Mouse (Mus musculus) CH12.LX (cell line): Measurements from ENCODE around the gene Cdc42. TPM values are rescaled to one million over a fixed set of nuclear protein-coding genes. Genes with fewer than 3 reads are reported as not detected.

Experiments used
- DNase-seq: peaks from one replicate; pipeline ENCODE4 v3.0.0-alpha.2; 2013; ENCODE audit errors: extremely low read depth
- H3K27ac ChIP-seq: 2 replicates; pipeline ENCODE4 v1.5.1; 2012; ENCODE audit warnings: low read depth, mild to moderate bottlenecking, control low read depth, moderate library complexity; ENCODE audit not compliant: insufficient read depth
- H3K27me3 ChIP-seq: replicated peaks from 2 replicates; pipeline ENCODE3; 2012; ENCODE audit warnings: inconsistent platforms
- H3K36me3 ChIP-seq, 2 experiments: replicated peaks in 1 of 2; 2 replicates each; pipeline versions ENCODE3 to v1.6.1; 2012; ENCODE audit warnings: inconsistent platforms in 1 of 2, low read length in 1 of 2, mild to moderate bottlenecking in 1 of 2, mixed read lengths in 1 of 2, moderate library complexity in 1 of 2; ENCODE audit not compliant: control insufficient read depth in 1 of 2, insufficient read depth in 1 of 2
- H3K4me1 ChIP-seq, 2 experiments: 2 replicates each; pipeline ENCODE4 v1.6.1; 2012; ENCODE audit warnings: inconsistent platforms in 1 of 2, moderate library complexity in 1 of 2; ENCODE audit not compliant: insufficient read depth in 2 of 2, control insufficient read depth in 1 of 2
- H3K4me2 ChIP-seq: 2 replicates; pipeline ENCODE4 v1.6.1; 2012; ENCODE audit warnings: low read depth, mild to moderate bottlenecking, control low read depth; ENCODE audit not compliant: poor library complexity, insufficient read depth, severe bottlenecking
- H3K4me3 ChIP-seq, 3 experiments: fragments of 150-350 bp in 1 of 3; sonication (generic) in 1 of 3; replicated peaks in 1 of 3; 2 replicates each; pipeline versions ENCODE3 to v1.5.1; 2011 to 2012; ENCODE audit warnings: low read depth in 2 of 3, low read length in 2 of 3, mild to moderate bottlenecking in 2 of 3, moderate library complexity in 2 of 3, control low read depth in 1 of 3, improper control_type of control experiment in 1 of 3, inconsistent platforms in 1 of 3, mixed read lengths in 1 of 3; ENCODE audit not compliant: poor library complexity in 1 of 3
- H3K79me2 ChIP-seq: replicated peaks from 2 replicates; pipeline ENCODE4 v1.6.1; 2012; ENCODE audit warnings: mild to moderate bottlenecking, moderate library complexity; ENCODE audit not compliant: control insufficient read depth, poor library complexity, insufficient read depth, severe bottlenecking; ENCODE audit errors: extremely low read depth
- H3K9ac ChIP-seq: 2 replicates; pipeline ENCODE4 v1.6.1; 2012; ENCODE audit warnings: low read depth, mild to moderate bottlenecking, control low read depth, moderate library complexity; ENCODE audit not compliant: insufficient read depth
- H3K9me3 ChIP-seq: replicated peaks from 2 replicates; pipeline ENCODE3; 2012; ENCODE audit warnings: low read length, inconsistent platforms, mixed read lengths
- BHLHE40 ChIP-seq: IDR thresholded peaks from 2 replicates; pipeline ENCODE4 v1.6.1; 2011; ENCODE audit warnings: mild to moderate bottlenecking, low read depth, low read length, improper control_type of control experiment
- CHD1 ChIP-seq: IDR thresholded peaks from 2 replicates; pipeline ENCODE4 v1.6.1; 2012; ENCODE audit warnings: low read depth, low read length, improper control_type of control experiment, inconsistent platforms
- CHD2 ChIP-seq: IDR thresholded peaks from 2 replicates; pipeline ENCODE4 v1.6.1; 2011; ENCODE audit warnings: low read length, improper control_type of control experiment
- E2F4 ChIP-seq: IDR thresholded peaks from 2 replicates; pipeline ENCODE4 v1.6.1; 2011; ENCODE audit warnings: low read depth, low read length, improper control_type of control experiment; ENCODE audit not compliant: insufficient replicate concordance
- ELF1 ChIP-seq: IDR thresholded peaks from 2 replicates; pipeline ENCODE4 v1.6.1; 2014; ENCODE audit warnings: low read depth, mild to moderate bottlenecking, inconsistent platforms, low read length, improper control_type of control experiment
- ETS1 ChIP-seq: conservative IDR thresholded peaks from 2 replicates; pipeline ENCODE4 v1.6.1; 2012; ENCODE audit warnings: low read depth, mild to moderate bottlenecking, inconsistent platforms, low read length, improper control_type of control experiment, moderate library complexity
- GABPA ChIP-seq: IDR thresholded peaks from 2 replicates; pipeline ENCODE4 v1.6.1; 2012; ENCODE audit warnings: low read depth, low read length, improper control_type of control experiment, inconsistent platforms; ENCODE audit not compliant: insufficient replicate concordance
- IRF4 ChIP-seq: IDR thresholded peaks from 2 replicates; pipeline ENCODE4 v1.6.1; 2014; ENCODE audit warnings: low read depth, mild to moderate bottlenecking, inconsistent platforms, low read length, improper control_type of control experiment
- JUN ChIP-seq: IDR thresholded peaks from 2 replicates; pipeline ENCODE4 v1.6.1; 2011; ENCODE audit warnings: low read depth, mild to moderate bottlenecking, low read length, improper control_type of control experiment, moderate library complexity; ENCODE audit not compliant: insufficient read depth
- JUND ChIP-seq: conservative IDR thresholded peaks from 2 replicates; pipeline ENCODE4 v1.6.1; 2011; ENCODE audit warnings: low read depth, low read length, improper control_type of control experiment
- KAT2A ChIP-seq: IDR thresholded peaks from 2 replicates; pipeline ENCODE4 v1.6.1; 2012; ENCODE audit warnings: low read length, improper control_type of control experiment, inconsistent platforms; ENCODE audit not compliant: insufficient replicate concordance
- MAFK ChIP-seq: IDR thresholded peaks from 2 replicates; pipeline ENCODE4 v1.6.1; 2011; ENCODE audit warnings: low read length, improper control_type of control experiment; ENCODE audit not compliant: insufficient replicate concordance
- MAX ChIP-seq: IDR thresholded peaks from 2 replicates; pipeline ENCODE4 v1.6.1; 2011; ENCODE audit warnings: low read length, improper control_type of control experiment
- MAZ ChIP-seq: IDR thresholded peaks from 2 replicates; pipeline ENCODE4 v1.6.1; 2012; ENCODE audit warnings: low read depth, mild to moderate bottlenecking, inconsistent platforms, low read length, improper control_type of control experiment, moderate library complexity
- MEF2A ChIP-seq: IDR thresholded peaks from 2 replicates; pipeline ENCODE4 v1.6.1; 2014; ENCODE audit warnings: low read depth, mild to moderate bottlenecking, inconsistent platforms, low read length, improper control_type of control experiment, borderline replicate concordance
- MXI1 ChIP-seq: IDR thresholded peaks from 2 replicates; pipeline ENCODE4 v1.6.1; 2011; ENCODE audit warnings: mild to moderate bottlenecking, low read depth, low read length, improper control_type of control experiment
- MYC ChIP-seq: IDR thresholded peaks from 2 replicates; pipeline ENCODE4 v1.6.1; 2011; ENCODE audit warnings: low read depth, mild to moderate bottlenecking, improper control_type of control experiment, low read length
- NELFE ChIP-seq: IDR thresholded peaks from 2 replicates; pipeline ENCODE4 v1.6.1; 2011; ENCODE audit warnings: low read depth, low read length, improper control_type of control experiment
- NRF1 ChIP-seq: IDR thresholded peaks from 2 replicates; pipeline ENCODE4 v1.6.1; 2014; ENCODE audit warnings: low read depth, mild to moderate bottlenecking, inconsistent platforms, low read length, improper control_type of control experiment, moderate library complexity
- PAX5 ChIP-seq: IDR thresholded peaks from 2 replicates; pipeline ENCODE4 v1.6.1; 2012; ENCODE audit warnings: low read length, inconsistent platforms, mixed read lengths
- POLR2AphosphoS2 ChIP-seq: IDR thresholded peaks from 2 replicates; pipeline ENCODE4 v1.6.1; 2011; ENCODE audit warnings: low read depth, low read length, improper control_type of control experiment
- RCOR1 ChIP-seq: conservative IDR thresholded peaks from 2 replicates; pipeline ENCODE4 v1.6.1; 2012; ENCODE audit warnings: low read depth, mild to moderate bottlenecking, inconsistent platforms, low read length, improper control_type of control experiment
- TCF12 ChIP-seq: IDR thresholded peaks from 2 replicates; pipeline ENCODE4 v1.6.1; 2014; ENCODE audit warnings: low read depth, mild to moderate bottlenecking, inconsistent platforms, low read length, improper control_type of control experiment
- UBTF ChIP-seq: IDR thresholded peaks from 2 replicates; pipeline ENCODE4 v1.6.1; 2012; ENCODE audit warnings: low read depth, mild to moderate bottlenecking, inconsistent platforms, low read length, improper control_type of control experiment, moderate library complexity
- USF2 ChIP-seq: conservative IDR thresholded peaks from 2 replicates; pipeline ENCODE4 v1.6.1; 2011; ENCODE audit warnings: low read depth, low read length, improper control_type of control experiment
- ZC3H11A ChIP-seq: IDR thresholded peaks from 2 replicates; pipeline ENCODE4 v1.6.1; 2012; ENCODE audit warnings: low read depth, mild to moderate bottlenecking, inconsistent platforms, low read length, improper control_type of control experiment
- ZKSCAN1 ChIP-seq: IDR thresholded peaks from 2 replicates; pipeline ENCODE4 v1.6.1; 2012; ENCODE audit warnings: low read depth, inconsistent platforms, low read length, improper control_type of control experiment, borderline replicate concordance
- ZMIZ1 ChIP-seq: IDR thresholded peaks from 2 replicates; pipeline ENCODE4 v1.6.1; 2012; ENCODE audit warnings: low read depth, mild to moderate bottlenecking, inconsistent platforms, low read length, improper control_type of control experiment
- dilution Hi-C: fragments of 300-500 bp; cut with MboI; formaldehyde crosslinking; loops from 2 replicates; pipeline ENCODE4 v1.14.3; 2020; ENCODE audit warnings: low sequenced_read_pairs; ENCODE audit not compliant: extremely low pct_unique_long_range_greater_than_20kb, extremely low pct_ligation_motif_present
- in situ Hi-C: fragments of 300-500 bp; cut with MboI; formaldehyde crosslinking; loops from 3 replicates; pipeline ENCODE4 v1.14.3; 2019; ENCODE audit warnings: low sequenced_read_pairs, low pct_ligation_motif_present, low pct_unique_long_range_greater_than_20kb, mixed read lengths
- polyA plus RNA-seq: library from polyadenylated mRNA; unstranded; fragments of >175 nt; gene quantifications from 2 replicates; pipeline ENCODE4 v1.2.1, GENCODE M21; 2012; ENCODE audit warnings: low read depth; ENCODE audit not compliant: insufficient read length
- total RNA-seq, 2 experiments: library from RNA; depleted of rRNA; stranded (reverse); fragments of 300-350 nt in 1 of 2; fragments of >200 nt in 1 of 2; gene quantifications; 2 replicates each; pipeline ENCODE4 v1.2.3; 2012 to 2014

The Cdc42 gene
- total and polyA plus RNA-seq, 3 experiments: 209 to 594 (median 378) TPM

DNA sequence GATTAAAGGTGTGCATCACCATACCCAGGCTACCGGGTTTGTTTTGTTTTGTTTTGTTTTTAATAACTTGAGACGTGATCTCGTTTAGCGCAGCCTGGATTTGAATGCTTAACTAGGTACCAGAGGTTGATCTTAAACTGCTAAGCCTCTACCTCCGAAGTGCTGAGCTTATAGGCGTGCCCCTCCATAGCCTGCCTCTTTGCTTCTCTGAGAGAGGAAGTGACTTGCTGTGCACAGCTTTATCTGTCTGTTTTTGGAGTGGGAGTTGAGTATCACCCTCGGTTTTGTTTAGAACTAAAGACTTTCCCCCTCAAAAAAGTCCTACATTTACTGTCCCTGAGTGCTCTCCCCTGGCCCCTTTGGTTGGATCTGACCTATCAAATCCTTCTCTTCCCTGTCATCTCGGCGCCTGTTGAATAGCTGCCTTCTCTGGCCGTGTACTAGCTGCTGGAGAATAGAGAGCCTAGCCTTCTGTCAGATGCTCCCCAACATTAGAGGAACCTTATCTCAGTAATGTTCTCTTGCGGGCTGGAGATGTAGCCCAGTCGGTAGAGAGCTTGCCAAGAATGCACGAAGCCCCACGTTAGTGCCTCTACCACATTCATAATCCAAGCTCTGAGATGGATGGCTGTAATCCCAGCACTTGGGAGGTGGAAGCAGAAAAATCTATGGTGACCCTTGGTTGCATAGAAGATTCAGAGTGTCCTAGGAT is 927 bp upstream of the Cdc42 start:
- Histone ChIP-seq H3K27me3 (peaks cover 1% of the 10 kb centered on the region), H3K27ac (no peak overlapping the region), H3K36me3 (peaks cover under 1 to 6% of the 10 kb centered on the region in 2 experiments), H3K4me2 (peak overlapping the region; percentile 93), H3K9ac (no peak overlapping the region; the same call in 1 of the 2 replicates), H3K4me3 (no peak overlapping the region), H3K9me3 (peaks cover 2% of the 10 kb centered on the region), H3K79me2 (peaks cover 36% of the 10 kb centered on the region), H3K4me1 (peaks cover 2 to 42% of the 10 kb centered on the region in 2 experiments; a peak in 3 of 4 replicates)
- in situ Hi-C loops: no loop called here
- no peak for DNase-seq
- TF ChIP-seq MAX: no peak
- no peak for TF ChIP-seq ETS1
- TF ChIP-seq ZC3H11A: no peak
- TF ChIP-seq UBTF: no peak
- no peak for TF ChIP-seq CHD2
- no peak for TF ChIP-seq MAFK
- TF ChIP-seq BHLHE40: no peak
- no peak for TF ChIP-seq ELF1
- TF ChIP-seq ZKSCAN1: no peak
- TF ChIP-seq TCF12: no peak
- no peak for TF ChIP-seq RCOR1
- TF ChIP-seq GABPA: no peak
- no peak for TF ChIP-seq POLR2AphosphoS2
- TF ChIP-seq KAT2A: no peak
- dilution Hi-C loops: no loop called here

GRCm38 (mm10) chr4:137356674-137357510 is 628 bp downstream of the Cdc42 start:
- peaks cover 8 to 19% of the 10 kb centered on the region in 2 experiments for H3K36me3 ChIP-seq
- dilution Hi-C loops (no loop called here), in situ Hi-C loops (no loop called here)
- H3K4me1 ChIP-seq: peaks cover 4 to 52% of the 10 kb centered on the region in 2 experiments; a peak in 3 of 4 replicates
- H3K79me2 ChIP-seq: peaks cover 51% of the 10 kb centered on the region
- H3K27ac ChIP-seq: peak overlapping the region; percentile 93
- peak; percentile 75 for DNase-seq
- peak overlapping the region; percentile 97 for H3K4me2 ChIP-seq
- H3K27me3 ChIP-seq: peaks cover 1% of the 10 kb centered on the region
- H3K9me3 ChIP-seq: peaks cover 2% of the 10 kb centered on the region
- peak overlapping the region; percentile 79 to 98 (median 87) for H3K4me3 ChIP-seq
- H3K9ac ChIP-seq: peak overlapping the region; percentile 100
- TF ChIP-seq MXI1: peak; percentile 69; the same call in 1 of the 2 replicates
- TF ChIP-seq ZMIZ1: no peak
- no peak for TF ChIP-seq TCF12
- no peak for TF ChIP-seq CHD2
- TF ChIP-seq MAZ: no peak
- no peak; the same call in 1 of the 2 replicates for TF ChIP-seq UBTF
- TF ChIP-seq MEF2A: no peak
- peak; percentile 72 for TF ChIP-seq ETS1
- no peak for TF ChIP-seq ZC3H11A
- no peak for TF ChIP-seq NELFE
- TF ChIP-seq IRF4: peak; percentile 67; the same call in 1 of the 2 replicates
- no peak for TF ChIP-seq POLR2AphosphoS2
- TF ChIP-seq GABPA: no peak
- peak; percentile 89 for TF ChIP-seq NRF1
- no peak for TF ChIP-seq E2F4
- TF ChIP-seq KAT2A: no peak
- peak; percentile 79 for TF ChIP-seq JUN
- peak; percentile 86 for TF ChIP-seq JUND
- TF ChIP-seq CHD1: no peak
- TF ChIP-seq USF2: no peak
- TF ChIP-seq PAX5: no peak
- TF ChIP-seq MYC: no peak
